15 mouse cellular contexts compared by ENCODE assay signal in the genomic region with DNA sequence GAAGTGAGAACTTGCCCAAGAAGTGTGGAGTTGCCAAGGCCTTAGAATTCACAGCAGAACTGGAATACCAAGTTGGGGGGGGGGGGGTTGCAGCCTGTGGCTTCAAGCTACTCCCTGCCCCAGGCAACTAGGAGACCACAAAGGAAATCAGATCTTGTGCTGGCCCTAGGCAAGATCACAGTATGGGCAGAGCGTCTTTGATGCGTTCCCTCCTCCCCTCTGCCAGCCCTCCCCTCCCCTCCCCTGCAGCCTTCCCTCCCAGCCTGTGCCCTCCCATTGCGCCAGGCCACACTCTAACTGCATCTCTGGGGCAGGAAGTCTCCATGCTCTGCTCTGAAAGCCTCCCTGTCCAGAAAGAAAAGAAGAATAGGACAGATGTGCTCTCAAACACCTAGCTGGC.
"Had no signal": no experiment of that assay in that cellular context is flagged by ENCODE, and none has a peak within 500 bp of the region (broad histone marks: within the 10 kb centered on the region; RNA-seq: fewer than 3 reads in every experiment).

No protein-coding gene starts in this region.

- H3K36me3 ChIP-seq: limb, embryonic 15.5 days; midbrain, embryonic 12.5 days; neural tube, embryonic 15.5 days had no signal

- H3K9ac ChIP-seq: limb, embryonic 15.5 days; liver, embryonic 14.5 days; midbrain, embryonic 12.5 days; neural tube, embryonic 15.5 days had no signal

- H3K27me3 ChIP-seq: limb, embryonic 15.5 days; midbrain, embryonic 12.5 days; neural tube, embryonic 15.5 days had no signal

- DNase-seq: kidney, adult 18-20 months; kidney, postnatal 10 days; kidney, postnatal 4 days; left cerebral cortex, postnatal 4 days; lung, adult 18-20 months; right cerebral cortex, postnatal 4 days; spleen, adult 18-20 months; thymus, adult 18-20 months; thymus, postnatal 4 days had no signal

- H3K4me2 ChIP-seq: limb, embryonic 15.5 days; midbrain, embryonic 12.5 days; neural tube, embryonic 15.5 days had no signal

- H3K4me1 ChIP-seq: limb, embryonic 15.5 days; midbrain, embryonic 12.5 days; neural tube, embryonic 15.5 days had no signal

- H3K9me3 ChIP-seq: limb, embryonic 15.5 days; midbrain, embryonic 12.5 days; neural tube, embryonic 15.5 days had no signal

- H3K4me3 ChIP-seq: layer of hippocampus, adult 2 months; limb, embryonic 15.5 days; midbrain, embryonic 12.5 days; myocyte; neural tube, embryonic 15.5 days had no signal

- H3K27ac ChIP-seq: layer of hippocampus, adult 2 months; limb, embryonic 15.5 days; liver, embryonic 14.5 days; midbrain, embryonic 12.5 days; neural tube, embryonic 15.5 days had no signal
